Mouse (Mus musculus) thymus, adult 2 months (tissue): ENCODE data around the gene Pde6h.

Experiments used
- CTCF ChIP-seq: fragments of 200-500 bp; IDR thresholded peaks from 2 replicates; pipeline ENCODE4 v1.5.1; 2012; ENCODE audit warnings: mild to moderate bottlenecking, control low read depth, low read length, moderate library complexity, borderline replicate concordance; ENCODE audit not compliant: control insufficient read depth, poor library complexity, insufficient read depth; ENCODE audit errors: extremely low read depth
- POLR2A ChIP-seq: fragments of 200-500 bp; IDR thresholded peaks from 2 replicates; pipeline ENCODE4 v1.6.1; 2012; ENCODE audit warnings: mild to moderate bottlenecking, low read length, control low read depth, moderate library complexity; ENCODE audit not compliant: control insufficient read depth, poor library complexity, insufficient read depth; ENCODE audit errors: extremely low read depth

GRCm38 (mm10) chr6:136942280-136942679 lies 18.6 kb downstream of the Pde6h start:
- TF ChIP-seq CTCF: no peak
- TF ChIP-seq POLR2A: no peak
